Comparison of ENCODE assay signal across 8 mouse cellular contexts in genomic region chr17:6477026-6477425, GRCm38 (mm10). TPM values are rescaled to one million over a fixed set of nuclear protein-coding genes. Genes with fewer than 3 reads are reported as not detected.
DNase-seq lines count a peak whose midpoint lies in the region; ATAC-seq and TF ChIP-seq lines count a peak whose summit lies in the region.
"Not testable (repeated sequence)": the region's sequence is repeated elsewhere in the genome, so short reads cannot be mapped to it uniquely, and the experiment has no call there.

No protein-coding gene starts in this region.

- not testable (repeated sequence) for TF ChIP-seq EP300 in CH12.LX (IDR thresholded peaks at IDR 0.05; ENCODE audit: low read length); liver, embryonic 14.5 days (IDR thresholded peaks at IDR 0.05; ENCODE audit: low read depth)

- not testable (repeated sequence) for H3K36me3 ChIP-seq in CH12.LX (replicated peaks in 1 of 2; ENCODE audit: control insufficient read depth in 1 of 2, insufficient read depth in 1 of 2, low read length in 1 of 2); erythroblast, embryonic 14.5 days (ENCODE audit: control insufficient read depth); heart, embryonic 14.5 days (ENCODE audit: control insufficient read depth, insufficient read depth, low read length); intestine, postnatal 0 days (ENCODE audit: control insufficient read depth, insufficient read depth); liver, embryonic 14.5 days (replicated peaks; ENCODE audit: control insufficient read depth, insufficient read depth, low read depth); midbrain, embryonic 15.5 days (replicated peaks)

- DNase-seq in CH12.LX (ENCODE audit: extremely low read depth); liver, embryonic 14.5 days (ENCODE audit: low read depth in 3 of 3, low spot score in 3 of 3): not testable (repeated sequence)
- peak; percentile 56 for DNase-seq in spleen, adult 12 weeks (ENCODE audit: low spot score)

- not testable (repeated sequence) for TF ChIP-seq RAD21 in CH12.LX (IDR thresholded peaks at IDR 0.05; ENCODE audit: low read depth, low read length)

- H3K27ac ChIP-seq in CH12.LX (ENCODE audit: insufficient read depth, low read depth); brown adipose tissue, adult 24 weeks (replicated peaks; ENCODE audit: low read depth, low read length); liver, embryonic 14.5 days: not testable (repeated sequence)
- H3K27ac ChIP-seq in heart, embryonic 14.5 days (replicated peaks in 1 of 2; ENCODE audit: control insufficient read depth in 1 of 2, insufficient read depth in 1 of 2, low read depth in 2 of 2, low read length in 2 of 2): peak overlapping the region in 1 of 2 experiments; percentile 61; a peak in 1 of 4 replicates
- H3K27ac ChIP-seq in intestine, postnatal 0 days (ENCODE audit: low read depth, low read length): peak overlapping the region; percentile 62; the same call in 1 of the 2 replicates
- peak overlapping the region; percentile 73 for H3K27ac ChIP-seq in midbrain, embryonic 15.5 days

- H3K27me3 ChIP-seq in CH12.LX (replicated peaks); erythroblast, embryonic 14.5 days (ENCODE audit: control insufficient read depth); heart, embryonic 14.5 days (ENCODE audit: control insufficient read depth, insufficient read depth, low read length); intestine, postnatal 0 days (replicated peaks; ENCODE audit: control insufficient read depth, insufficient read depth, low read length); liver, embryonic 14.5 days (ENCODE audit: control insufficient read depth, insufficient read depth, low read length); midbrain, embryonic 15.5 days (replicated peaks): not testable (repeated sequence)

- H3K4me1 ChIP-seq in CH12.LX (ENCODE audit: control insufficient read depth in 1 of 2, insufficient read depth in 2 of 2); brown adipose tissue, adult 24 weeks (ENCODE audit: control insufficient read depth, insufficient read depth, insufficient read length, low read length); erythroblast, embryonic 14.5 days (ENCODE audit: control insufficient read depth); intestine, postnatal 0 days (replicated peaks; ENCODE audit: control insufficient read depth, insufficient read depth, low read length); liver, embryonic 14.5 days (replicated peaks; ENCODE audit: control insufficient read depth in 2 of 2, insufficient read depth in 2 of 2, low read length in 1 of 2): not testable (repeated sequence)
- H3K4me1 ChIP-seq in heart, embryonic 14.5 days (ENCODE audit: control insufficient read depth in 2 of 2, insufficient read depth in 2 of 2, low read length in 2 of 2): peaks cover 10 to 18% of the 10 kb centered on the region in 2 experiments
- peaks cover 14% of the 10 kb centered on the region for H3K4me1 ChIP-seq in midbrain, embryonic 15.5 days

- H3K9ac ChIP-seq in CH12.LX (ENCODE audit: insufficient read depth, low read depth): peak overlapping the region; percentile 91
- peak overlapping the region; percentile 91 for H3K9ac ChIP-seq in heart, embryonic 14.5 days (ENCODE audit: low read length)
- peak overlapping the region; percentile 89 for H3K9ac ChIP-seq in intestine, postnatal 0 days (ENCODE audit: low read depth, low read length)
- H3K9ac ChIP-seq in liver, embryonic 14.5 days (replicated peaks): not testable (repeated sequence)
- peak overlapping the region; percentile 87 for H3K9ac ChIP-seq in midbrain, embryonic 15.5 days

- TF ChIP-seq CTCF in CH12.LX (conservative IDR thresholded peaks at IDR 0.05 in 1 of 2, IDR thresholded peaks at IDR 0.05 in 1 of 2; ENCODE audit: low read depth in 2 of 2, low read length in 2 of 2); intestine, postnatal 0 days (IDR thresholded peaks at IDR 0.05; ENCODE audit: low read depth); liver, embryonic 14.5 days (IDR thresholded peaks at IDR 0.05; ENCODE audit: low read depth): not testable (repeated sequence)

- ATAC-seq in heart, embryonic 14.5 days (ENCODE audit: insufficient number of reproducible peaks, insufficient read depth, low FRiP score, low read depth): peak; percentile 67
- ATAC-seq in intestine, postnatal 0 days: peak; percentile 73
- peak; percentile 56 for ATAC-seq in liver, embryonic 14.5 days (ENCODE audit: insufficient read depth)
- peak; percentile 81 for ATAC-seq in midbrain, embryonic 15.5 days (replicated peaks)

- peak overlapping the region; percentile 88 for H3K4me2 ChIP-seq in CH12.LX (ENCODE audit: insufficient read depth, low read depth, poor library complexity, severe bottlenecking)
- peak overlapping the region; percentile 90 for H3K4me2 ChIP-seq in heart, embryonic 14.5 days (ENCODE audit: low read length)
- H3K4me2 ChIP-seq in intestine, postnatal 0 days (replicated peaks; ENCODE audit: low read depth): peak overlapping the region; percentile 95
- peak overlapping the region; percentile 78 for H3K4me2 ChIP-seq in liver, embryonic 14.5 days (ENCODE audit: low read depth)
- peak overlapping the region; percentile 79 for H3K4me2 ChIP-seq in midbrain, embryonic 15.5 days

- WGBS in heart, embryonic 14.5 days: under 1% methylated on average over 33 of the region's 42 CpGs
- WGBS in intestine, postnatal 0 days: under 1% methylated on average over 34 of the region's 42 CpGs
- WGBS in liver, embryonic 14.5 days (ENCODE audit: insufficient replicate concordance): under 1% methylated on average over 31 of the region's 42 CpGs
- WGBS in midbrain, embryonic 15.5 days: under 1% methylated on average over 42 of the region's 42 CpGs

- peak overlapping the region; percentile 47 to 88 (median 53) for H3K4me3 ChIP-seq in CH12.LX (replicated peaks in 1 of 3; ENCODE audit: low read depth in 2 of 3, low read length in 2 of 3, poor library complexity in 1 of 3)
- H3K4me3 ChIP-seq in brown adipose tissue, adult 24 weeks (ENCODE audit: insufficient read depth, low read depth, low read length): peak overlapping the region; percentile 93
- peak overlapping the region; percentile 43 for H3K4me3 ChIP-seq in erythroblast, embryonic 14.5 days (replicated peaks)
- H3K4me3 ChIP-seq in heart, embryonic 14.5 days (ENCODE audit: control insufficient read depth in 1 of 2, insufficient read depth in 1 of 2, low read depth in 1 of 2, low read length in 2 of 2): peak overlapping the region; percentile 61 to 78
- peak overlapping the region; percentile 80 for H3K4me3 ChIP-seq in intestine, postnatal 0 days (ENCODE audit: low read depth, low read length)
- H3K4me3 ChIP-seq in liver, embryonic 14.5 days (ENCODE audit: insufficient read depth in 1 of 2, low read depth in 2 of 2, low read length in 2 of 2): peak overlapping the region; percentile 61 to 69
- H3K4me3 ChIP-seq in midbrain, embryonic 15.5 days: peak overlapping the region; percentile 61

- H3K9me3 ChIP-seq in CH12.LX (replicated peaks; ENCODE audit: low read length); erythroblast, embryonic 14.5 days (ENCODE audit: control insufficient read depth, low read length); heart, embryonic 14.5 days (ENCODE audit: control insufficient read depth, low read length); intestine, postnatal 0 days (ENCODE audit: control insufficient read depth); liver, embryonic 14.5 days (ENCODE audit: control insufficient read depth, low read length); midbrain, embryonic 15.5 days: not testable (repeated sequence)

- TF ChIP-seq POLR2A in CH12.LX (IDR thresholded peaks at IDR 0.05; ENCODE audit: low read depth, low read length): peak; percentile 44; the same call in 1 of the 2 replicates

- dilution Hi-C loops in CH12.LX (cut with MboI; ENCODE audit: extremely low pct_ligation_motif_present, extremely low pct_unique_long_range_greater_than_20kb, low sequenced_read_pairs): not testable (repeated sequence)

- not testable (repeated sequence) for H3K79me2 ChIP-seq in CH12.LX (replicated peaks; ENCODE audit: control insufficient read depth, extremely low read depth, insufficient read depth, poor library complexity, severe bottlenecking)

- in situ Hi-C loops in CH12.LX (cut with MboI; ENCODE audit: low pct_ligation_motif_present, low pct_unique_long_range_greater_than_20kb, low sequenced_read_pairs): not testable (repeated sequence)

TF ChIP-seq in CH12.LX, 34 proteins besides CTCF, POLR2A, EP300 and RAD21 (continues in another document):
- TF ChIP-seq TCF12 (IDR thresholded peaks at IDR 0.05; ENCODE audit: low read depth, low read length) (peak; percentile 7; the same call in 1 of the 2 replicates), USF2 (conservative IDR thresholded peaks at IDR 0.05; ENCODE audit: low read depth, low read length) (peak; percentile 57), MAX (IDR thresholded peaks at IDR 0.05; ENCODE audit: low read length) (peak; percentile 57; the same call in 1 of the 2 replicates), MXI1 (IDR thresholded peaks at IDR 0.05; ENCODE audit: low read depth, low read length) (0 out of 2 replicates have a peak, but pooled peaks have one; percentile 10), MYC (IDR thresholded peaks at IDR 0.05; ENCODE audit: low read depth, low read length) (0 out of 2 replicates have a peak, but pooled peaks have one; percentile 23), BHLHE40 (IDR thresholded peaks at IDR 0.05; ENCODE audit: low read depth, low read length) (peak; percentile 72), USF1 (IDR thresholded peaks at IDR 0.05; ENCODE audit: low read depth, low read length) (peak; percentile 76)

RNA-seq across cellular contexts. Expression of gene Dynlt1b, which starts 47.1 kb away (rescaled TPM):
- 338 and 389 TPM in 2 replicates for total RNA-seq in CH12.LX (2012; rRNA removed)
- total RNA-seq in CH12.LX (2014; rRNA removed): 542 and 607 TPM in 2 replicates
- 287 and 371 TPM in 2 replicates for polyA plus RNA-seq in CH12.LX (2012; ENCODE audit: insufficient read length, low read depth)
- 38.4 and 42.7 TPM in 2 replicates for polyA plus RNA-seq in brown adipose tissue, adult 24 weeks (2012; ENCODE audit: insufficient read depth, insufficient read length, missing spikeins)
- 2.4 and 2.6 TPM in 2 replicates for polyA plus RNA-seq in erythroblast, embryonic 14.5 days (2012)
- 486 and 545 TPM in 2 replicates for polyA plus RNA-seq in heart, embryonic 14.5 days (2014; fragmentation: Nextera tagmentation; extraction: Ambion mirVana)
- polyA plus RNA-seq in intestine, postnatal 0 days (2015; fragmentation: Nextera tagmentation; extraction: Ambion mirVana): 725 and 769 TPM in 2 replicates
- polyA plus RNA-seq in liver, embryonic 14.5 days (2012; rRNA removed): 130 and 152 TPM in 2 replicates
- polyA plus RNA-seq in liver, embryonic 14.5 days (2014; fragmentation: Nextera tagmentation; extraction: Ambion mirVana): 248 and 254 TPM in 2 replicates
- polyA plus RNA-seq in midbrain, embryonic 15.5 days (2015; fragmentation: Nextera tagmentation; extraction: Ambion mirVana): 1,067 and 1,101 TPM in 2 replicates

Comparison
In these comparisons a context has a peak if more than half of its experiments do, and no peak if none do; other contexts are left out.
1. H3K4me3 ChIP-seq: peak in every context shown above with its lines; median percentile 93 in brown adipose tissue, adult 24 weeks; 80 in intestine, postnatal 0 days; 70 in heart, embryonic 14.5 days; 65 in liver, embryonic 14.5 days; 61 in midbrain, embryonic 15.5 days; 53 in CH12.LX; 43 in erythroblast, embryonic 14.5 days.
2. RNA of gene Dynlt1b, which starts 47.1 kb away (polyA plus RNA-seq): 1,067 to 1,101 TPM in midbrain, embryonic 15.5 days, 725 to 769 TPM in intestine, postnatal 0 days, 486 to 545 TPM in heart, embryonic 14.5 days, 287 to 371 TPM in CH12.LX, 130 to 254 TPM in liver, embryonic 14.5 days and 38.4 to 42.7 TPM in brown adipose tissue, adult 24 weeks; 2.4 to 2.6 TPM in erythroblast, embryonic 14.5 days; every median in the first group is over 10 times any median in the second.
3. Peak in every context shown above with its lines, with median percentiles within 50 percentile points of each other: H3K4me2 ChIP-seq and ATAC-seq.